Mouse (Mus musculus): Measurements from ENCODE around the gene Kiss1r. TPM values are rescaled to one million over a fixed set of nuclear protein-coding genes. Genes with fewer than 3 reads are reported as not detected.

The Kiss1r gene
- polyA plus RNA-seq, 1 experiment from 2014 or later: 0.21 TPM

- 66% methylated on average over 10 of the region's 10 CpGs for WGBS
- ATAC-seq (ENCODE audit: insufficient number of reproducible peaks, low FRiP score, low TSS enrichment, low read depth): no peak
- Histone ChIP-seq H3K36me3 (ENCODE audit: control insufficient read depth, insufficient read depth, low read length) (peaks cover 16% of the 10 kb centered on the region), H3K9ac (ENCODE audit: low read length) (no peak overlapping the region), H3K27ac (replicated peaks; ENCODE audit: low read depth, low read length) (no peak overlapping the region), H3K9me3 (ENCODE audit: control insufficient read depth, low read length) (no peaks in the 10 kb centered on the region), H3K27me3 (ENCODE audit: control insufficient read depth, insufficient read depth, low read length) (no peaks in the 10 kb centered on the region), H3K4me3 (ENCODE audit: low read depth, low read length) (no peak overlapping the region), H3K4me1 (ENCODE audit: control insufficient read depth, insufficient read depth, low read length) (peaks cover 39% of the 10 kb centered on the region), H3K4me2 (ENCODE audit: low read depth, severe bottlenecking) (no peak overlapping the region)
- DNase-seq (ENCODE audit: low spot score): no peak
Observed at GRCm38 (mm10) chr10:79936284-79936910, 19.6 kb downstream of the Kiss1r start.

- Histone ChIP-seq H3K9me3 (ENCODE audit: control insufficient read depth, low read length) (no peaks in the 10 kb centered on the region), H3K4me2 (ENCODE audit: low read depth, severe bottlenecking) (no peak overlapping the region), H3K36me3 (ENCODE audit: control insufficient read depth, insufficient read depth, low read length) (peaks cover 16% of the 10 kb centered on the region), H3K4me1 (ENCODE audit: control insufficient read depth, insufficient read depth, low read length) (peaks cover 35% of the 10 kb centered on the region), H3K27ac (replicated peaks; ENCODE audit: low read depth, low read length) (no peak overlapping the region), H3K9ac (ENCODE audit: low read length) (no peak overlapping the region), H3K27me3 (ENCODE audit: control insufficient read depth, insufficient read depth, low read length) (no peaks in the 10 kb centered on the region), H3K4me3 (ENCODE audit: low read depth, low read length) (no peak overlapping the region)
- 85% methylated on average over 27 of the region's 27 CpGs for WGBS
- DNase-seq (ENCODE audit: low spot score) (no peak), ATAC-seq (ENCODE audit: insufficient number of reproducible peaks, low FRiP score, low TSS enrichment, low read depth) (no peak)
Observed at GRCm38 (mm10) chr10:79936911-79937441, 20.2 kb downstream of the Kiss1r start.

GRCm38 (mm10) chr10:79937775-79938526 lies 21.2 kb downstream of the Kiss1r start:
- Histone ChIP-seq H3K9me3 (ENCODE audit: control insufficient read depth, low read length) (no peaks in the 10 kb centered on the region), H3K36me3 (ENCODE audit: control insufficient read depth, insufficient read depth, low read length) (peaks cover 16% of the 10 kb centered on the region), H3K4me1 (ENCODE audit: control insufficient read depth, insufficient read depth, low read length) (peaks cover 25% of the 10 kb centered on the region), H3K4me3 (ENCODE audit: low read depth, low read length) (no peak overlapping the region), H3K27ac (replicated peaks; ENCODE audit: low read depth, low read length) (no peak overlapping the region), H3K9ac (ENCODE audit: low read length) (no peak overlapping the region), H3K27me3 (ENCODE audit: control insufficient read depth, insufficient read depth, low read length) (no peaks in the 10 kb centered on the region), H3K4me2 (ENCODE audit: low read depth, severe bottlenecking) (no peak overlapping the region)
- ATAC-seq (ENCODE audit: insufficient number of reproducible peaks, low FRiP score, low TSS enrichment, low read depth): no peak
- WGBS: 65% methylated on average over 11 of the region's 11 CpGs
- no peak for DNase-seq (ENCODE audit: low spot score)

GRCm38 (mm10) chr10:79940749-79941148 lies 24.0 kb downstream of the Kiss1r start:
- Histone ChIP-seq H3K4me3 (ENCODE audit: low read depth, low read length) (no peak overlapping the region), H3K27me3 (ENCODE audit: control insufficient read depth, insufficient read depth, low read length) (no peaks in the 10 kb centered on the region), H3K4me1 (ENCODE audit: control insufficient read depth, insufficient read depth, low read length) (peaks cover 36% of the 10 kb centered on the region), H3K9ac (ENCODE audit: low read length) (no peak overlapping the region), H3K27ac (replicated peaks; ENCODE audit: low read depth, low read length) (no peak overlapping the region), H3K9me3 (ENCODE audit: control insufficient read depth, low read length) (no peaks in the 10 kb centered on the region), H3K4me2 (ENCODE audit: low read depth, severe bottlenecking) (0 out of 2 replicates have a peak overlapping the region, but pooled peaks have one; percentile 13), H3K36me3 (ENCODE audit: control insufficient read depth, insufficient read depth, low read length) (peaks cover 10% of the 10 kb centered on the region)
- WGBS: 55% methylated on average over 7 of the region's 7 CpGs
- no peak for DNase-seq (ENCODE audit: low spot score)
- ATAC-seq (ENCODE audit: insufficient number of reproducible peaks, low FRiP score, low TSS enrichment, low read depth): no peak

- no peak for DNase-seq (ENCODE audit: low spot score)
- peaks cover 50% of the 10 kb centered on the region for H3K4me1 ChIP-seq (ENCODE audit: control insufficient read depth, insufficient read depth, low read length)
- H3K9ac ChIP-seq (ENCODE audit: low read length): no peak overlapping the region
- no peak overlapping the region for H3K4me3 ChIP-seq (ENCODE audit: low read depth, low read length)
- no peak overlapping the region for H3K27ac ChIP-seq (replicated peaks; ENCODE audit: low read depth, low read length)
- no peaks in the 10 kb centered on the region for H3K9me3 ChIP-seq (ENCODE audit: control insufficient read depth, low read length)
- WGBS: 83% methylated on average over 1 of the region's 1 CpGs
- no peaks in the 10 kb centered on the region for H3K27me3 ChIP-seq (ENCODE audit: control insufficient read depth, insufficient read depth, low read length)
- ATAC-seq (ENCODE audit: insufficient number of reproducible peaks, low FRiP score, low TSS enrichment, low read depth): no peak
- H3K4me2 ChIP-seq (ENCODE audit: low read depth, severe bottlenecking): no peak overlapping the region
- peaks cover 4% of the 10 kb centered on the region for H3K36me3 ChIP-seq (ENCODE audit: control insufficient read depth, insufficient read depth, low read length)
Observed at GRCm38 (mm10) chr10:79942988-79943387, 26.2 kb downstream of the Kiss1r start.

GRCm38 (mm10) chr10:79943471-79943901 lies 26.7 kb downstream of the Kiss1r start:
- Histone ChIP-seq H3K9me3 (ENCODE audit: control insufficient read depth, low read length) (no peaks in the 10 kb centered on the region), H3K27ac (replicated peaks; ENCODE audit: low read depth, low read length) (peak overlapping the region; percentile 52; the same call in 1 of the 2 replicates), H3K36me3 (ENCODE audit: control insufficient read depth, insufficient read depth, low read length) (peaks cover 4% of the 10 kb centered on the region), H3K4me2 (ENCODE audit: low read depth, severe bottlenecking) (no peak overlapping the region), H3K27me3 (ENCODE audit: control insufficient read depth, insufficient read depth, low read length) (no peaks in the 10 kb centered on the region), H3K4me3 (ENCODE audit: low read depth, low read length) (no peak overlapping the region), H3K4me1 (ENCODE audit: control insufficient read depth, insufficient read depth, low read length) (peaks cover 47% of the 10 kb centered on the region), H3K9ac (ENCODE audit: low read length) (no peak overlapping the region)
- DNase-seq (ENCODE audit: low spot score) (no peak), ATAC-seq (ENCODE audit: insufficient number of reproducible peaks, low FRiP score, low TSS enrichment, low read depth) (no peak)
- WGBS: 59% methylated on average over 9 of the region's 9 CpGs

- ATAC-seq (ENCODE audit: insufficient number of reproducible peaks, low FRiP score, low TSS enrichment, low read depth) (no peak), DNase-seq (ENCODE audit: low spot score) (peak; percentile 76)
- H3K27me3 ChIP-seq (ENCODE audit: control insufficient read depth, insufficient read depth, low read length): no peaks in the 10 kb centered on the region
- H3K4me1 ChIP-seq (ENCODE audit: control insufficient read depth, insufficient read depth, low read length): peaks cover 43% of the 10 kb centered on the region
- WGBS: 14% methylated on average over 16 of the region's 16 CpGs
- H3K9ac ChIP-seq (ENCODE audit: low read length): peak overlapping the region; percentile 41; the same call in 1 of the 2 replicates
- H3K9me3 ChIP-seq (ENCODE audit: control insufficient read depth, low read length): no peaks in the 10 kb centered on the region
- H3K27ac ChIP-seq (replicated peaks; ENCODE audit: low read depth, low read length): peak overlapping the region; percentile 85
- H3K4me2 ChIP-seq (ENCODE audit: low read depth, severe bottlenecking): peak overlapping the region; percentile 16; the same call in 1 of the 2 replicates
- H3K4me3 ChIP-seq (ENCODE audit: low read depth, low read length): no peak overlapping the region
- H3K36me3 ChIP-seq (ENCODE audit: control insufficient read depth, insufficient read depth, low read length): peaks cover 10% of the 10 kb centered on the region
Observed at GRCm38 (mm10) chr10:79945507-79946234, 28.9 kb downstream of the Kiss1r start.

- Histone ChIP-seq H3K27me3 (ENCODE audit: control insufficient read depth, insufficient read depth, low read length) (no peaks in the 10 kb centered on the region), H3K27ac (replicated peaks; ENCODE audit: low read depth, low read length) (peak overlapping the region; percentile 85), H3K4me1 (ENCODE audit: control insufficient read depth, insufficient read depth, low read length) (peaks cover 41% of the 10 kb centered on the region), H3K9ac (ENCODE audit: low read length) (peak overlapping the region; percentile 47; the same call in 1 of the 2 replicates), H3K4me3 (ENCODE audit: low read depth, low read length) (no peak overlapping the region), H3K36me3 (ENCODE audit: control insufficient read depth, insufficient read depth, low read length) (peaks cover 16% of the 10 kb centered on the region), H3K4me2 (ENCODE audit: low read depth, severe bottlenecking) (peak overlapping the region; percentile 17; the same call in 1 of the 2 replicates), H3K9me3 (ENCODE audit: control insufficient read depth, low read length) (no peaks in the 10 kb centered on the region)
- 10% methylated on average over 7 of the region's 7 CpGs for WGBS
- peak; percentile 31; the same call in 1 of the 2 replicates for ATAC-seq (ENCODE audit: insufficient number of reproducible peaks, low FRiP score, low TSS enrichment, low read depth)
- no peak for DNase-seq (ENCODE audit: low spot score)
Observed at GRCm38 (mm10) chr10:79946752-79947322, 30.1 kb downstream of the Kiss1r start.

All from limb, embryonic 11.5 days (tissue).